In the genomic region with DNA sequence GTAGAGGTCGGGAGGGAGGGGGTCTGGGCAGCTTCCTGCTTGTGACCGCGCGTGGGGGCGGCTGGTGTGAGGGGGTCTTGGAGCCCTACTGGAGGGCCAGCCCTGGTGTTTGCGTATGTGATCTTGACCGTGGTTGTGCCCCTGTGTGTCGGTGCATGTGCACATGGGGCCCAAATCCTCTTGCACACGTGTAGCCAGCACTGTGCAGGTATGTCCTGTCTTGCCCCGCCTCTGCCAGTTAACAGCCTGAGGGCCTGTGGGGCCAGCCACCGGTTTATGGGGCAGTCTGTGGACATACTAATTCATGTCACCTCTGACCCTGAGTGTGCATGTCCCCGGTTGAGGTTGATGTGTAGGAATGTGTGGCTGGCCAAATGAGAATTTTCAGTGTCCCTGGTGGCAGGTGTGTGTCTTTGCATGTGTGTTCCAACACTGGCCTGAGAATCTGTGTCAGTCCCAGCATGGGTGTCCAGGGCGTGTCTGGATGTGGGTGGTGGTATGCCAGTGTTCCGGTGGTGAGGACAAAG, we compare ENCODE assay signal across 8 mouse cellular contexts. TPM values are rescaled to one million over a fixed set of nuclear protein-coding genes. Genes with fewer than 3 reads are reported as not detected.
DNase-seq lines count a peak whose midpoint lies in the region; ATAC-seq and TF ChIP-seq lines count a peak whose summit lies in the region.

No protein-coding gene starts in this region.

- WGBS in embryonic facial prominence, embryonic 12.5 days: 7% methylated on average over 13 of the region's 14 CpGs
- 3% methylated on average over 13 of the region's 14 CpGs for WGBS in hindbrain, embryonic 16.5 days

- H3K27ac ChIP-seq in ES-Bruce4 (ENCODE audit: insufficient read depth, low read length): no peak overlapping the region
- peak overlapping the region; percentile 80 for H3K27ac ChIP-seq in embryonic facial prominence, embryonic 12.5 days
- peak overlapping the region; percentile 91 for H3K27ac ChIP-seq in hindbrain, embryonic 16.5 days (ENCODE audit: low read depth, low read length)

- H3K27me3 ChIP-seq in ES-Bruce4 (ENCODE audit: control insufficient read depth, insufficient read depth, low read length, poor library complexity, severe bottlenecking): no peaks in the 10 kb centered on the region; the same call in 1 of the 2 replicates
- H3K27me3 ChIP-seq in embryonic facial prominence, embryonic 12.5 days: no peaks in the 10 kb centered on the region
- H3K27me3 ChIP-seq in hindbrain, embryonic 16.5 days (replicated peaks; ENCODE audit: control insufficient read depth, insufficient read depth, low read length): no peaks in the 10 kb centered on the region

- no peaks in the 10 kb centered on the region for H3K9me3 ChIP-seq in ES-Bruce4 (replicated peaks; ENCODE audit: control insufficient read depth, insufficient read depth, low read length, poor library complexity, severe bottlenecking)
- no peaks in the 10 kb centered on the region for H3K9me3 ChIP-seq in embryonic facial prominence, embryonic 12.5 days
- H3K9me3 ChIP-seq in hindbrain, embryonic 16.5 days (ENCODE audit: control insufficient read depth, low read length): no peaks in the 10 kb centered on the region

- peak overlapping the region; percentile 71 for H3K9ac ChIP-seq in ES-Bruce4 (ENCODE audit: low read depth, poor library complexity, severe bottlenecking)
- peak overlapping the region; percentile 88 for H3K9ac ChIP-seq in embryonic facial prominence, embryonic 12.5 days
- H3K9ac ChIP-seq in hindbrain, embryonic 16.5 days (ENCODE audit: low read depth, low read length): peak overlapping the region; percentile 92

- DNase-seq in kidney, adult 18-20 months: peak; percentile 18
- no peak for DNase-seq in kidney, postnatal 10 days
- DNase-seq in adrenal gland, postnatal 36 days: no peak
- no peak for DNase-seq in urinary bladder, postnatal 10 days (ENCODE audit: low spot score)

- H3K4me1 ChIP-seq in ES-Bruce4 (ENCODE audit: control insufficient read depth, insufficient read depth, low read length): peaks cover 1% of the 10 kb centered on the region
- H3K4me1 ChIP-seq in embryonic facial prominence, embryonic 12.5 days: peaks cover 75% of the 10 kb centered on the region
- peaks cover 72% of the 10 kb centered on the region for H3K4me1 ChIP-seq in hindbrain, embryonic 16.5 days (ENCODE audit: control insufficient read depth, insufficient read depth, low read depth, low read length)

- ATAC-seq in embryonic facial prominence, embryonic 12.5 days (ENCODE audit: insufficient number of reproducible peaks, insufficient read depth, low FRiP score, low TSS enrichment): no peak
- peak; percentile 21; the same call in 1 of the 2 replicates for ATAC-seq in hindbrain, embryonic 16.5 days
- ATAC-seq in megakaryocyte progenitor cell, adult 5-6 weeks (replicated peaks; ENCODE audit: poor library complexity): peak; percentile 58

- H3K4me3 ChIP-seq in ES-Bruce4 (ENCODE audit: low read depth, low read length): peak overlapping the region; percentile 39; the same call in 1 of the 2 replicates
- H3K4me3 ChIP-seq in embryonic facial prominence, embryonic 12.5 days: peak overlapping the region; percentile 88
- H3K4me3 ChIP-seq in hindbrain, embryonic 16.5 days (ENCODE audit: low read length): peak overlapping the region; percentile 71

- H3K4me2 ChIP-seq in embryonic facial prominence, embryonic 12.5 days (replicated peaks): peak overlapping the region; percentile 98
- H3K4me2 ChIP-seq in hindbrain, embryonic 16.5 days (ENCODE audit: low read length): peak overlapping the region; percentile 85

- no peak for TF ChIP-seq CTCF in ES-Bruce4 (IDR thresholded peaks at IDR 0.05; ENCODE audit: low read depth, low read length)

- TF ChIP-seq POLR2A in ES-Bruce4 (IDR thresholded peaks at IDR 0.05; ENCODE audit: insufficient read depth, low read length): no peak

- no peaks in the 10 kb centered on the region for H3K36me3 ChIP-seq in ES-Bruce4 (ENCODE audit: control insufficient read depth, insufficient read depth, low read length, poor library complexity, severe bottlenecking)
- H3K36me3 ChIP-seq in embryonic facial prominence, embryonic 12.5 days: 0 out of 2 replicates have a peak, but pooled peaks cover 2% of the 10 kb centered on the region
- H3K36me3 ChIP-seq in hindbrain, embryonic 16.5 days (ENCODE audit: control insufficient read depth, insufficient read depth, low read length): no peaks in the 10 kb centered on the region

- no peak for TF ChIP-seq EP300 in ES-Bruce4 (IDR thresholded peaks at IDR 0.05; ENCODE audit: insufficient read depth, low read depth, low read length)

RNA-seq across cellular contexts. Expression of a gene that starts 8.1 kb away (rescaled TPM):
- 23.5 and 24.5 TPM in 2 replicates for polyA plus RNA-seq in ES-Bruce4 (2011; ENCODE audit: insufficient read depth, insufficient read length, low read depth, missing spikeins)
- 2.5 and 4.0 TPM in 2 replicates for polyA plus RNA-seq in embryonic facial prominence, embryonic 12.5 days (2016; fragmentation: Nextera tagmentation; extraction: Ambion mirVana)
- polyA plus RNA-seq in hindbrain, embryonic 16.5 days (2015; fragmentation: Nextera tagmentation; extraction: Ambion mirVana): 2.5 and 4.9 TPM in 2 replicates
- total RNA-seq in megakaryocyte progenitor cell, adult 5-6 weeks (2015): 5.3 and 11.6 TPM in 2 replicates
- 3.6 TPM in 2 replicates for total RNA-seq in megakaryocyte progenitor cell, adult 5-6 weeks (2017)
- total RNA-seq in adrenal gland, postnatal 36 days (2021): 10 to 100 TPM; 11.4 to 18.6 TPM

RNA-seq across cellular contexts. Expression of a gene that starts 9.7 kb away (rescaled TPM):
- polyA plus RNA-seq in ES-Bruce4 (2011; ENCODE audit: insufficient read depth, insufficient read length, low read depth, missing spikeins): 58.9 and 63.0 TPM in 2 replicates
- 172 and 174 TPM in 2 replicates for polyA plus RNA-seq in embryonic facial prominence, embryonic 12.5 days (2016; fragmentation: Nextera tagmentation; extraction: Ambion mirVana)
- 140 and 150 TPM in 2 replicates for polyA plus RNA-seq in hindbrain, embryonic 16.5 days (2015; fragmentation: Nextera tagmentation; extraction: Ambion mirVana)
- total RNA-seq in megakaryocyte progenitor cell, adult 5-6 weeks (2015): 181 and 216 TPM in 2 replicates
- total RNA-seq in megakaryocyte progenitor cell, adult 5-6 weeks (2017): 75.8 and 82.9 TPM in 2 replicates
- 100 to 1,000 TPM; 129 to 165 TPM for total RNA-seq in adrenal gland, postnatal 36 days (2021)

RNA-seq across cellular contexts. Expression of a gene that starts 16.3 kb away (rescaled TPM):
- polyA plus RNA-seq in ES-Bruce4 (2011; ENCODE audit: insufficient read depth, insufficient read length, low read depth, missing spikeins): 7.8 and 8.7 TPM in 2 replicates
- polyA plus RNA-seq in embryonic facial prominence, embryonic 12.5 days (2016; fragmentation: Nextera tagmentation; extraction: Ambion mirVana): 13.9 and 17.1 TPM in 2 replicates
- polyA plus RNA-seq in hindbrain, embryonic 16.5 days (2015; fragmentation: Nextera tagmentation; extraction: Ambion mirVana): 30.3 and 31.7 TPM in 2 replicates
- 2.1 TPM in 2 replicates for total RNA-seq in megakaryocyte progenitor cell, adult 5-6 weeks (2015)
- total RNA-seq in megakaryocyte progenitor cell, adult 5-6 weeks (2017): 3.5 and 4.6 TPM in 2 replicates
- total RNA-seq in adrenal gland, postnatal 36 days (2021): 10 to 100 TPM; 34.2 to 37.9 TPM

RNA-seq across cellular contexts. Expression of a gene that starts 23.9 kb away (rescaled TPM):
- 11.0 and 12.4 TPM in 2 replicates for polyA plus RNA-seq in ES-Bruce4 (2011; ENCODE audit: insufficient read depth, insufficient read length, low read depth, missing spikeins)
- 16.1 and 17.1 TPM in 2 replicates for polyA plus RNA-seq in embryonic facial prominence, embryonic 12.5 days (2016; fragmentation: Nextera tagmentation; extraction: Ambion mirVana)
- 13.0 and 15.6 TPM in 2 replicates for polyA plus RNA-seq in hindbrain, embryonic 16.5 days (2015; fragmentation: Nextera tagmentation; extraction: Ambion mirVana)
- 2.9 and 5.3 TPM in 2 replicates for total RNA-seq in megakaryocyte progenitor cell, adult 5-6 weeks (2015)
- 16.3 and 22.1 TPM in 2 replicates for total RNA-seq in megakaryocyte progenitor cell, adult 5-6 weeks (2017)
- 10 to 100 TPM in 1 of 2 experiments, 1 to 10 TPM in 1; 9.9 to 10.5 TPM for total RNA-seq in adrenal gland, postnatal 36 days (2021)

RNA-seq across cellular contexts. Expression of a gene that starts 32.2 kb away (rescaled TPM):
- 43.0 and 43.2 TPM in 2 replicates for polyA plus RNA-seq in ES-Bruce4 (2011; ENCODE audit: insufficient read depth, insufficient read length, low read depth, missing spikeins)
- polyA plus RNA-seq in embryonic facial prominence, embryonic 12.5 days (2016; fragmentation: Nextera tagmentation; extraction: Ambion mirVana): 7.9 and 9.7 TPM in 2 replicates
- polyA plus RNA-seq in hindbrain, embryonic 16.5 days (2015; fragmentation: Nextera tagmentation; extraction: Ambion mirVana): 2.6 and 3.6 TPM in 2 replicates
- total RNA-seq in megakaryocyte progenitor cell, adult 5-6 weeks (2015): 2.6 and 4.6 TPM in 2 replicates
- total RNA-seq in megakaryocyte progenitor cell, adult 5-6 weeks (2017): 13.8 and 16.0 TPM in 2 replicates
- 1 to 10 TPM; 1.7 to 1.9 TPM for total RNA-seq in adrenal gland, postnatal 36 days (2021)
